Mouse (Mus musculus) midbrain, embryonic 11.5 days (tissue): ENCODE measurements around the gene Trmt112. TPM values are rescaled to one million over a fixed set of nuclear protein-coding genes. Genes with fewer than 3 reads are reported as not detected.

Experiments used
- ATAC-seq: fragments of 200-750 bp; cut with Nextera tagmentation; 2 replicates; pipeline ENCODE4 v1.8.0; 2017; ENCODE audit warnings: moderate TSS enrichment, moderate library complexity; ENCODE audit not compliant: low FRiP score
- DNase-seq: peaks from one replicate; pipeline ENCODE4 v3.0.0; 2015; ENCODE audit warnings: low spot score; ENCODE audit errors: missing footprints
- H3K27ac ChIP-seq: fragments of 300-500 bp; sonication (generic); 2 replicates; pipeline ENCODE4 v1.5.1; 2014; ENCODE audit warnings: low read depth, low read length
- H3K27me3 ChIP-seq: fragments of 300-500 bp; sonication (generic); 2 replicates; pipeline ENCODE4 v1.6.1; 2014; ENCODE audit warnings: mild to moderate bottlenecking, low read length, moderate library complexity, mixed read lengths; ENCODE audit not compliant: control insufficient read depth, insufficient read depth
- H3K36me3 ChIP-seq: fragments of 300-500 bp; sonication (generic); 2 replicates; pipeline ENCODE4 v1.6.1; 2014; ENCODE audit warnings: mild to moderate bottlenecking, low read length, moderate library complexity, mixed read lengths; ENCODE audit not compliant: control insufficient read depth, insufficient read depth
- H3K4me1 ChIP-seq: fragments of 300-500 bp; sonication (generic); 2 replicates; pipeline ENCODE4 v1.6.1; 2014; ENCODE audit warnings: low read length; ENCODE audit not compliant: control insufficient read depth, insufficient read depth
- H3K4me2 ChIP-seq: fragments of 300-500 bp; sonication (generic); 2 replicates; pipeline ENCODE4 v1.6.1; 2014; ENCODE audit warnings: mild to moderate bottlenecking, moderate library complexity
- H3K4me3 ChIP-seq: fragments of 300-500 bp; sonication (generic); 2 replicates; pipeline ENCODE4 v1.5.1; 2014; ENCODE audit warnings: low read depth, low read length
- H3K9ac ChIP-seq: fragments of 300-500 bp; sonication (generic); 2 replicates; pipeline ENCODE4 v1.6.1; 2014; ENCODE audit warnings: low read length
- H3K9me3 ChIP-seq: fragments of 300-500 bp; sonication (generic); 2 replicates; pipeline ENCODE4 v1.6.1; 2016; ENCODE audit warnings: low read length; ENCODE audit not compliant: control insufficient read depth
- WGBS: fragments of 180-500 bp; shearing (Covaris S2); extraction: QIAGEN DNeasy Blood & Tissue Kit; methylation state at CpG from one replicate; pipeline ENCODE4 v1.1.7; 2014; 5-methylcytosine and 5-hydroxymethylcytosine counted together
- polyA plus RNA-seq: library from polyadenylated mRNA; unstranded; fragments of >200 nt; fragmentation: Nextera tagmentation; extraction: Ambion mirVana; gene quantifications from 2 replicates; pipeline ENCODE4 v1.2.1, GENCODE M21; 2014

Trmt112 gene
- 147 and 151 TPM in 2 replicates for polyA plus RNA-seq

GRCm38 (mm10) chr19:6909507-6910289, at the start of gene Trmt112, which contains the start of gene Prdx5:
Trmt112 (plus strand) TSS chr19:6909698.
Prdx5 (minus strand) TSS chr19:6910106.
- Histone ChIP-seq H3K27ac (peak within 1 kb of the TSS; percentile 92), H3K27me3 (no peaks in the 10 kb centered on the region), H3K4me2 (peak within 1 kb of the TSS; percentile 67), H3K4me1 (peaks cover 18% of the 10 kb centered on the region), H3K9ac (peak within 1 kb of the TSS; percentile 76), H3K9me3 (no peaks in the 10 kb centered on the region), H3K36me3 (peaks cover 20% of the 10 kb centered on the region), H3K4me3 (peak within 1 kb of the TSS; percentile 69)
- ATAC-seq (peak; percentile 91), DNase-seq (peak; percentile 98)
- WGBS, result 0% methylated on average over 65 of the region's 65 CpGs

- Histone ChIP-seq H3K27ac (no peak overlapping the region), H3K9ac (no peak overlapping the region), H3K9me3 (no peaks in the 10 kb centered on the region), H3K4me2 (no peak overlapping the region), H3K27me3 (0 out of 2 replicates have a peak, but pooled peaks cover 2% of the 10 kb centered on the region), H3K36me3 (no peaks in the 10 kb centered on the region), H3K4me1 (peaks cover 9% of the 10 kb centered on the region; the same call in 1 of the 2 replicates), H3K4me3 (no peak overlapping the region)
- peak; percentile 59 for DNase-seq
- 84% methylated on average over 3 of the region's 3 CpGs for WGBS
- no peak for ATAC-seq
Measured at GRCm38 (mm10) chr19:6859971-6860370, 49.5 kb upstream of the Trmt112 start.

GRCm38 (mm10) chr19:6860706-6861105, 48.8 kb upstream of the Trmt112 start:
- Histone ChIP-seq H3K4me2 (no peak overlapping the region), H3K4me3 (no peak overlapping the region), H3K9ac (no peak overlapping the region), H3K36me3 (no peaks in the 10 kb centered on the region), H3K27me3 (0 out of 2 replicates have a peak, but pooled peaks cover under 1% of the 10 kb centered on the region), H3K27ac (no peak overlapping the region), H3K4me1 (peaks cover 2% of the 10 kb centered on the region; the same call in 1 of the 2 replicates), H3K9me3 (no peaks in the 10 kb centered on the region)
- no peak for ATAC-seq
- no peak for DNase-seq
- WGBS, result 85% methylated on average over 6 of the region's 6 CpGs

GRCm38 (mm10) chr19:6861451-6861850, 48.0 kb upstream of the Trmt112 start:
- DNase-seq (peak; percentile 19), ATAC-seq (no peak)
- Histone ChIP-seq H3K4me1 (no peaks in the 10 kb centered on the region), H3K4me3 (no peak overlapping the region), H3K4me2 (no peak overlapping the region), H3K9ac (no peak overlapping the region), H3K27ac (no peak overlapping the region), H3K27me3 (no peaks in the 10 kb centered on the region), H3K36me3 (no peaks in the 10 kb centered on the region), H3K9me3 (no peaks in the 10 kb centered on the region)
- WGBS, result 95% methylated on average over 4 of the region's 4 CpGs

- Histone ChIP-seq H3K4me3 (no peak overlapping the region), H3K27me3 (no peaks in the 10 kb centered on the region), H3K9ac (no peak overlapping the region; the same call in 1 of the 2 replicates), H3K36me3 (no peaks in the 10 kb centered on the region), H3K27ac (no peak overlapping the region), H3K4me2 (peak overlapping the region; percentile 13; the same call in 1 of the 2 replicates), H3K9me3 (no peaks in the 10 kb centered on the region), H3K4me1 (no peaks in the 10 kb centered on the region)
- DNase-seq (peak; percentile 83), ATAC-seq (no peak)
- 9% methylated on average over 5 of the region's 5 CpGs for WGBS
Measured at GRCm38 (mm10) chr19:6869355-6869754, 40.1 kb upstream of the Trmt112 start.

GRCm38 (mm10) chr19:6871574-6872271, 37.8 kb upstream of the Trmt112 start:
- Histone ChIP-seq H3K9me3 (no peaks in the 10 kb centered on the region), H3K4me3 (no peak overlapping the region), H3K27me3 (no peaks in the 10 kb centered on the region), H3K36me3 (no peaks in the 10 kb centered on the region), H3K9ac (no peak overlapping the region), H3K4me1 (no peaks in the 10 kb centered on the region), H3K27ac (no peak overlapping the region), H3K4me2 (no peak overlapping the region)
- WGBS, result 64% methylated on average over 5 of the region's 5 CpGs
- no peak for DNase-seq
- ATAC-seq, result no peak

- no peaks in the 10 kb centered on the region for H3K27me3 ChIP-seq
- H3K4me1 ChIP-seq, result no peaks in the 10 kb centered on the region
- H3K4me2 ChIP-seq, result no peak overlapping the region
- no peak for DNase-seq
- WGBS, result 92% methylated on average over 3 of the region's 3 CpGs
- H3K27ac ChIP-seq, result no peak overlapping the region
- H3K9ac ChIP-seq, result no peak overlapping the region
- ATAC-seq, result no peak
- no peaks in the 10 kb centered on the region for H3K9me3 ChIP-seq
- no peaks in the 10 kb centered on the region for H3K36me3 ChIP-seq
- no peak overlapping the region for H3K4me3 ChIP-seq
Measured at GRCm38 (mm10) chr19:6872701-6873100, 36.8 kb upstream of the Trmt112 start.

GRCm38 (mm10) chr19:6874257-6874656, 35.2 kb upstream of the Trmt112 start:
- no peaks in the 10 kb centered on the region for H3K9me3 ChIP-seq
- H3K4me1 ChIP-seq, result no peaks in the 10 kb centered on the region
- no peak overlapping the region for H3K4me3 ChIP-seq
- 83% methylated on average over 1 of the region's 1 CpGs for WGBS
- ATAC-seq (no peak), DNase-seq (no peak)
- no peak overlapping the region for H3K9ac ChIP-seq
- no peaks in the 10 kb centered on the region for H3K27me3 ChIP-seq
- no peaks in the 10 kb centered on the region for H3K36me3 ChIP-seq
- no peak overlapping the region for H3K4me2 ChIP-seq
- H3K27ac ChIP-seq, result no peak overlapping the region

GRCm38 (mm10) chr19:6875834-6876233, 33.7 kb upstream of the Trmt112 start:
- Histone ChIP-seq H3K4me1 (no peaks in the 10 kb centered on the region), H3K27ac (no peak overlapping the region), H3K4me3 (no peak overlapping the region), H3K36me3 (no peaks in the 10 kb centered on the region), H3K9ac (no peak overlapping the region), H3K9me3 (peaks cover 4% of the 10 kb centered on the region; the same call in 1 of the 2 replicates), H3K4me2 (no peak overlapping the region), H3K27me3 (no peaks in the 10 kb centered on the region)
- DNase-seq (no peak), ATAC-seq (no peak)
- WGBS, result 91% methylated on average over 6 of the region's 6 CpGs
